Mouse (Mus musculus) ES-E14 (cell line): ENCODE data around the gene Asb16. TPM values are rescaled to one million over a fixed set of nuclear protein-coding genes. Genes with fewer than 3 reads are reported as not detected.
A peak's percentile ranks its signal among the peaks of the same experiment; 100 is the strongest.

Experiments used
- DNase-seq: peaks from one replicate; pipeline ENCODE4 v3.0.0-alpha.2; 2013; ENCODE audit warnings: low read depth, low spot score
- H3K27ac ChIP-seq: 2 replicates; pipeline ENCODE4 v1.5.1; 2012; ENCODE audit warnings: low read depth, mild to moderate bottlenecking, low read length, moderate library complexity, mixed read lengths; ENCODE audit not compliant: poor library complexity, insufficient read depth, severe bottlenecking
- H3K36me3 ChIP-seq: 2 replicates; pipeline ENCODE4 v1.6.1; 2012; ENCODE audit warnings: mild to moderate bottlenecking, low read length, moderate library complexity, mixed read lengths; ENCODE audit not compliant: control insufficient read depth, poor library complexity, insufficient read depth, severe bottlenecking
- H3K4me1 ChIP-seq, 2 experiments: fragments of 150-350 bp in 1 of 2; sonication (generic) in 1 of 2; 2 replicates each; pipeline ENCODE4 v1.6.1; 2012; ENCODE audit warnings: low read length in 2 of 2, mild to moderate bottlenecking in 1 of 2, mixed read lengths in 1 of 2; ENCODE audit not compliant: control insufficient read depth in 2 of 2, insufficient read depth in 2 of 2, poor library complexity in 1 of 2
- H3K4me3 ChIP-seq, 2 experiments: fragments of 150-350 bp in 1 of 2; sonication (generic) in 1 of 2; 2 replicates each; pipeline ENCODE4 v1.5.1; 2012; ENCODE audit warnings: low read length in 2 of 2, low read depth in 1 of 2, mild to moderate bottlenecking in 1 of 2, mixed read lengths in 1 of 2; ENCODE audit not compliant: insufficient read depth in 1 of 2, poor library complexity in 1 of 2, severe bottlenecking in 1 of 2
- H3K9ac ChIP-seq: 2 replicates; pipeline ENCODE4 v1.6.1; 2012; ENCODE audit warnings: low read depth, mild to moderate bottlenecking, low read length, mixed read lengths; ENCODE audit not compliant: poor library complexity, insufficient read depth, severe bottlenecking
- H3K9me3 ChIP-seq: fragments of 150-350 bp; sonication (generic); 2 replicates; pipeline ENCODE4 v1.6.1; 2012; ENCODE audit warnings: low read depth, mild to moderate bottlenecking, low read length; ENCODE audit not compliant: control insufficient read depth, insufficient read depth
- CHD2 ChIP-seq: IDR thresholded peaks from 2 replicates; pipeline ENCODE4 v1.6.1; 2014; ENCODE audit warnings: mild to moderate bottlenecking, low read depth, low read length, inconsistent platforms
- HCFC1 ChIP-seq: IDR thresholded peaks from 2 replicates; pipeline ENCODE4 v1.6.1; 2012; ENCODE audit warnings: low read length, inconsistent platforms, borderline replicate concordance; ENCODE audit not compliant: insufficient read depth
- MAFK ChIP-seq: IDR thresholded peaks from 2 replicates; pipeline ENCODE4 v1.6.1; 2014; ENCODE audit warnings: mild to moderate bottlenecking, low read depth, low read length, inconsistent platforms; ENCODE audit not compliant: insufficient read depth
- ZC3H11A ChIP-seq: IDR thresholded peaks from 2 replicates; pipeline ENCODE4 v1.6.1; 2012; ENCODE audit warnings: low read depth, mild to moderate bottlenecking, inconsistent platforms, low read length, borderline replicate concordance
- ZNF384 ChIP-seq: IDR thresholded peaks from 2 replicates; pipeline ENCODE4 v1.6.1; 2012; ENCODE audit warnings: low read depth, low read length, inconsistent platforms
- in situ Hi-C, 2 experiments: fragments of 600-800 bp; cut with MboI; formaldehyde crosslinking; loops; one replicate each; pipeline ENCODE4 v1.15.1; 2025; ENCODE audit warnings: low sequenced_read_pairs in 2 of 2, inconsistent platforms in 1 of 2; ENCODE audit not compliant: unreplicated experiment in 2 of 2
- total RNA-seq: library from RNA; depleted of rRNA; stranded (reverse); fragments of 300-350 nt; gene quantifications from 2 replicates; pipeline ENCODE4 v1.2.3, GENCODE M21; 2012

The Asb16 gene
- total RNA-seq, 1 experiment = 0.98 TPM

DNA sequence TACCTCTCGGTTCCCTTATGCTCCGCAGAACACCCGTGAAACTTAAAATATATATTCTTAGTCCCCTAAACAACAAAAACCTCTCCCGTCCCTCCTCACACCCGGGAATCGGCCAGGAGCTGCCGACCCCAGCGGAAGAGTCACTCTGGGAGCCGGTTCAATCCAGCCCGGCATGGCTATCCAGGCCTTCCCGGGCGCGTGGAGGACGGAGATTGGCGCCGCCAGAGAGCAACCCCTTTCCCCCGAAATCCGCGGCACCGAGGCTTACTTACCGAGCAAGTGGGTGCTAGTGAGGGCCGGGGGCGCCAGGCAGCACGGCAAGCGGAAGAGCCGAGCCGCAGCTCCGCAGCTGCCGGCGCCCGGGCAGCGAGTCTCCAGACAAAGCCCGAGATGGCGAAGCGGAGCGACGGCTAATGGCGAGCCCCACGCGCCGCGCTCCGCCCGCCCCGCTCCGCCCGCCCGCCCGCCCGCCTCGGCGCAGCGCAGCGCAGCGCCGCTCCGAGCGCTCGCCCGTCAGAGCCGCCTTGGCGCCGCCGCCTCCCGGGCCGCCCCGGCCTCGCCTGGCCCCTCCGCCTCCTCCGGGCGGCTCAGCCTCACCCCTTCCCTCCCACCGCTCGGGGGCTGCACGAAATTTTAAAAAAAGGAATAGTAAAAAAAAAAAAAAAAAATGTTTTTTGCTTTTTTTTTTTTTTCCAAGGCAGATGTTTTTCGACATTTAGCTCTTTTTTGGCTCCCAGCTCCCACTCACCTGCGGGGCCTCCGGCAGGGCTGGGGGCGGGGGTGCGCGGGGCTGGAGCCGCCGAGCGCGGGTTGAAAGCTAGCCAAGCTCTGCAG, 50.2 kb downstream of the Asb16 start:
- TF ChIP-seq ZC3H11A (no peak), HCFC1 (no peak), ZNF384 (peak; percentile 86), MAFK (no peak), CHD2 (no peak)
- in situ Hi-C loops = no loop called here
- H3K27ac ChIP-seq = peak overlapping the region; percentile 97
- DNase-seq = no peak
- H3K9me3 ChIP-seq = no peaks in the 10 kb centered on the region
- H3K4me1 ChIP-seq = peaks cover 1 to 22% of the 10 kb centered on the region in 2 experiments; a peak in 3 of 4 replicates
- peaks cover 17% of the 10 kb centered on the region for H3K36me3 ChIP-seq
- H3K9ac ChIP-seq = peak overlapping the region; percentile 99
- H3K4me3 ChIP-seq = peak overlapping the region; percentile 76 to 91

DNA sequence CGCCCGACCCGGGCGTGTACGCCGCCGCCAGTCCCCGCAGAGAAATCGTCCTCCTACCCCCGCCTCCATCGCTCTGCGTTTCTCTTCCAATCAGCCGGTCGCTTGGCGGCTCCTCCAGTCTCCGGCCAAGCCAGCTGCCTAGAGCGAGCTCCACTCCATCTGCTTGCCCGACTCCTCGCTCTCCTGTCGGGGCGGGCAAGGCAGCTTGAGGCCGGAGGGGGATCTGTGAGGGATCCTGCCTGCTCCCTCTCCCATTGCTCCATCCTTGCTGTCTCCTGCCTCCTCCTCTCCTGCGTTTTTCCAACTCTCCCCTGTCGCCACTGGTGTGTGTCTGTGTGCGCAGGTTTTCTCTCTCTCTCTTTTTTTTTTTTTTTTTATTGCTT, 50.9 kb downstream of the Asb16 start, which contains the start of gene Ubtf:
Gene Ubtf (minus strand): TSS at position 333 of the 383 bp plus-strand sequence.
- peak within 1 kb of the TSS; percentile 76 to 91 for H3K4me3 ChIP-seq
- H3K36me3 ChIP-seq = peaks cover 11% of the 10 kb centered on the region
- TF ChIP-seq MAFK (no peak), HCFC1 (no peak), CHD2 (no peak), ZC3H11A (no peak), ZNF384 (no peak)
- no peak for DNase-seq
- peaks cover 1 to 19% of the 10 kb centered on the region in 2 experiments; a peak in 3 of 4 replicates for H3K4me1 ChIP-seq
- in situ Hi-C loops = no loop called here
- H3K9me3 ChIP-seq = no peaks in the 10 kb centered on the region
- peak within 1 kb of the TSS; percentile 97 for H3K27ac ChIP-seq
- H3K9ac ChIP-seq = peak within 1 kb of the TSS; percentile 99

DNA sequence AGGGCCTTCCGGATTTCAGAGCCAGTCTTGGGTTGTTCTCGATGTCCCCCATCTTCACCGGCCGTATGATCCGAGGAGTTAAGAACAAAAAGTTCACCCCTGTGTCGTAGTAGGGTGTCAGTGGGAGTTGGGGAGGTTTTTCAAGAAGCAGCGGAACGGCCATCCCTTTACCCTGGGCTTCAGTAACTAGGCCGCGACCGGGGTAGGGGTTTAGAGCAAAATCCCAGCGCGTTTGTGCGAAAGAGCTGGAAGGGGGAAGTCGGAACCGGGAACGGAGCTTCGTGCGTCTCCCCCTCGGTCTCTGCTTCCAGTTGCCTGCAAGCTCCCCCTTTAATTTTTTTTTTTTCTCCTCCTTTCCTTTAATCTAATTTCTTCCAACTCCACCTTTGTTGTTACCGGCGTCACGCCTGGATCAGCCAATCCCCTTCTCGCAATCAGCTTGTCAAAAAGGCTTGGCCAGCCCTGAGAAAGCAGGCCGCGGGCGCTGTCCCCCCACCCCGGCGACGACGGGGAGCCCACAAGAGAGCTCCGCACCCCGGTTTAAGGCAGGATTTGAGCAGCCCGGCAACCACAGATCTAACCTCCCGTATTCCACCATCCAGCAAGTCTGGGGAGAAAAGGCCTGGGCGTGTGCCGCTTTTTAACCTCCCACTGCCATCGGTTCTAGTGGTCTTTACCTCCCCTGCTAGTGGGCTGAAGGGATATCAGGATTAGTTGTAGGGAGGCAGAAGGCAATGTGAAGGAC, 51.6 kb downstream of the Asb16 start:
- in situ Hi-C loops = loop anchor here in 1 of 2 experiments (10.0 kb wide), 1 partner anchor 115 kb away; the partner anchor contains the start of gene Grn
- H3K4me3 ChIP-seq = peak overlapping the region; percentile 76 to 91
- H3K9me3 ChIP-seq = no peaks in the 10 kb centered on the region
- peaks cover 6% of the 10 kb centered on the region for H3K36me3 ChIP-seq
- DNase-seq = no peak
- H3K4me1 ChIP-seq = peaks cover 1 to 15% of the 10 kb centered on the region in 2 experiments; a peak in 3 of 4 replicates
- H3K27ac ChIP-seq = peak overlapping the region; percentile 97; the same call in 1 of the 2 replicates
- peak overlapping the region; percentile 99 for H3K9ac ChIP-seq
- TF ChIP-seq ZNF384 (peak; percentile 82; the same call in 1 of the 2 replicates), CHD2 (no peak), HCFC1 (no peak), ZC3H11A (no peak)

DNA sequence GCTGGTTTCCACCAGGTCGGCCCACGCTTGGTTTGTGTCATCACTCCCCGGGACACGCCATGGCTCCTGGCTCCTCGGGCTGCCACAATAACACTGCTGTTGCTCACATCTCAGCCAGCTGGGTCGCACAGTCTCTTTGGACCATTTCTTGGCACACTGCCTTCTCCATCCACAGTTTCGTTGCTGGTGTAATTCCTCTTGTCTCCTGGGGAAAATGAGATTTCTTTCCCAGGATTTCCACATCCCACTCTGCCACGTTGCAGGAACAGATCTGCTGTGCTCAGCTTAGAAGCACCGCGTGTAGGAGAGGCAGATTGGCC, 52.1 kb downstream of the Asb16 start:
- H3K4me1 ChIP-seq = peaks cover 1 to 12% of the 10 kb centered on the region in 2 experiments; a peak in 3 of 4 replicates
- peak overlapping the region; percentile 18 for H3K9ac ChIP-seq
- no peaks in the 10 kb centered on the region for H3K9me3 ChIP-seq
- H3K27ac ChIP-seq = no peak overlapping the region
- peaks cover under 1% of the 10 kb centered on the region; the same call in 1 of the 2 replicates for H3K36me3 ChIP-seq
- no peak for DNase-seq
- in situ Hi-C loops = loop anchor here in 1 of 2 experiments (10.0 kb wide), 1 partner anchor 114 kb away; the partner anchor contains the start of gene Grn
- peak overlapping the region; percentile 76 to 91 for H3K4me3 ChIP-seq
- TF ChIP-seq CHD2 = no peak
- TF ChIP-seq HCFC1 = no peak
- no peak for TF ChIP-seq ZC3H11A
- TF ChIP-seq ZNF384 = no peak
- no peak for TF ChIP-seq MAFK
